Mouse (Mus musculus) lung, postnatal 10 days (tissue): ENCODE measurements at regions not wholly inside any gene's neighbourhood (a gene's known extent, or its start where the extent isn't known, plus 50 kb on each side); places are given as distances from the start of the nearest gene placed in this dataset.

ENCODE experiments used
- DNase-seq: peaks from one replicate; pipeline ENCODE4 v3.0.0; 2021

DNA sequence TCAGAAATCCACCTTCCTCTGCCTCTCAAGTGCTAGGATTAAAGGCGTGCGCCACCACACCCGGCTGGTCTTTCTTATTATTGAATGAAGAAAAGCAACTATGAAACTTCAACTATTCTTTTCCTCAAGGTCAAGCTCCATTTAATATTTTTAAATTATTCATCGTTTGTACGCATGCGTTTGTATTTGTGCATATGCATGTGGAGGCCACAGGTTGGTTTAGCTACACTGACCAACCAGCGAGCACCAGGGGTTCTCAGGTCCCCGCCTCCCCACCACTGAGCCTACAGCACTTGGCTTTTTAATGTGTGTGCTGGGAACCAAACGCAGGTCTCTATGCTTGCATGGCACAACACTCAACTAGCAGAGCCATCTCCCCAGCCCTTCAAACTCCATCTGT, 51.0 kb upstream of the Tmem252 start:
- DNase-seq: no peak

DNA sequence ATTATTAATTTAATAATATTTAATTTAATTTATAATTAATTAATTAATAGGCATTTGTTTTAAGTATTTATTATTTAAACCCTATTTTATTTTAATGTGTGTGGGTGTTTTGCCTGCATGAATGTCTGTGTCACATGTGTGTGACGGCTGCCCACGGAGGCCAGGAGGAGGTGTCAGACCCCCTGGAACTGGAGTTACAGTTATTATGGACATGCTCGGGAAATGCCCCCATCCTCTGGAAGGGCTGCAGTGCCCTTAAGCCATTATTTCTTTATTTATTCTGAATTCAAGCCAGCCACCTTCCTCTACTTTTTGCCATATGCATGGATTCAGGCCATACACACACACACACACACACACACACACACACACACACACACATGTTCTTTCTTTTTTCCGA, 51.5 kb upstream of the Tmem252 start:
- no peak for DNase-seq

DNA sequence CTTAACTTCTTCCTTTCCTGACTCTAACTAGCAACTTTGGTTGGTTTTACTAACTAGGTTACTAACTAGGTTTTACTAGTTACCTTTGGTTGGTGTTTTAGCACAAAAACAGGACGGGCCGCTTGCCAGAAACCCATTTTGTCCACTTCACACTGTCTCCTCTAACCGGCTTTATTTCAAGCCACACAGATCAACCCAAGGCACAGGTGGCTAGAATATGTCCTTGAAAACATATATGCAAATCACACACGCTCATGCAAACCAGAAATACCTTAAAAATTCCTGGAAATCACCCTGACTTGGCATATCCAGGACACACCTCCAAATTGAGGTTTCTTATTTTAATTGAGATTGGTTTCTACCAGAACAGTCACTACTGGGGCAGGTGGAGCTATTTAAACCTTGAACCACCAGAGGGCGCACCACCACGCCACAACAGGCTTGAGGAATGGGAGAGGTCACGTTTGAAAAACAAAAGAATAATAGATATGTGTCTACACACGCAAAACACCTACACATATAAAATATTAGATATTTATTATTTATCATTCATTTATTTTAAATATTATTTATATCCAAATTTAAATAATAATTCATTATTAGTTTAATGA, 52.1 kb upstream of the Tmem252 start:
- DNase-seq: peak; percentile 81

DNA sequence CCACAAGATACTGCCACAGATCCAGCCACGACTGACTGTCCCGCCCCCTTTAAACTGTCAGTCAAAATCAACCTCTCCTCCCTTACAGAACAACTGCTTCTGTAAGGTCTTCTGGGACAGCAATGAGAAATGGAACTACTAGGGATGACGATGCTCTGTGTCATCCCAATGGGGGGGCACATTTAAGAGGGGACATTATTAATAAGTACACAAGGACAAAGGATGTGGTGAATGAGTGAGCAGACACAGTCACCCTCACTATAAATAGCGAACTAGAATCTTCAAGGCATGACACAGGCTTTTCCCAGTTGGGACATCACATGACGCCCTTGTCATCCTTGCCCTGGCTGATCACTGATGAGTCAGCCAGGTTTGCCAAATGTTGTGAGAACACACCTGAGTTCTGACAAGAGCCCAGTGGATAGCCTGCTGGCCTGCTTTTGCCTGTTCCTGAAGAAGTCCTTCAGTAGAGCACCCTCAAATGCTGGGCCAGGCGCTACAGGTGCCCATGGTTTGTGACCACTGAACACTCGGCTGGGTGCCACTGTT, 58.0 kb upstream of the Tmem252 start:
- no peak for DNase-seq

DNA sequence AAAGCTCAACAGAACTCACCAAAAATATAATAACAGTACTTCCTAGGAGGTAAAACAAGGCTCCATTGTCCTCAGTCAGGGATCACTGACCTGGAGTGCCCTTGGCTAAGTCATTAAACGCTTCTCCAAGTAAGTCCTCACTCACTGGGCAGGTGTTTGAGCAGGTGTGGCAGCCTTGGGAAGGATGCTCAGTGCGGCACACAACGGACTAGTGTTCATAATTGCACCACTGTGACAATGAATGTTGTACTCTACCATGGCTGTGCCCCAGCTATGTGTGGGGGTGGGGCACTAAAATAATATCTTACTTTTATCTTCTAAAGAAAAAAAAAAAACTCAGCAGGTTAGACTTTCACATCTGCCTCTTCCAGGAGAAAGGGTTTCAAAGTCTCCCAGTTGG, 52.2 kb upstream of the Pip5k1b start:
- DNase-seq: no peak

DNA sequence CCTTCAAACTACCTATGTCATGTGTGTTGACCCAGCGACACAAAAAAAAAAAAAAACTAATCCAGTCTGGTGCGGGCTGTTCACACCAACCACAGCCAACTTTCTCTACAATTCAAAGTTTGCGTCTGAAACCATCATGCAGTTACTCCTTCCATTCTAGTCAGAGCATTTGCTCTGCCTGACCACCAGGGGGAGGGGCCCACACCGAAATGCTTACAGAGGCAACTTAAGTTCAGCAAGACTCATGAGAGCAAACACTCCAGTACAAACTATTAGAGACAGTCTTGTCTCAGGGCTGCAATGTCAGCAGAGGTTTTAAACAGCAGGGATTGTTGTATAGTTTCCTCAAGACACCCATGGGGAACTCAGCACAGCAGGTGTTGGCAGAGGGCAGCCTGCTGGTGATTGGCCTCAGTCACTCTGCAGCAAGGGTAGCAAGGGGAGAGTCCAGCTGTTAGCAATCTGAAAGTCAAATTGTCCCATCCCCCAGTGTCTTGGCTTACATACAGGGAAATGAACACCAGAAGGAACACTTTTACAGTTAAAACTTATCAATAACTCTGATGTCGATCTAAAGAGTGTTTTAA, 50.8 kb upstream of the Pip5k1b start:
- DNase-seq: peak; percentile 48
